Mouse (Mus musculus) adipocyte (in vitro differentiated cells): ENCODE results near the gene Ghitm.

ENCODE experiments used
- DNase-seq: peaks from one replicate; pipeline ENCODE4 v3.0.0-alpha.2; 2016; ENCODE audit warnings: low spot score

The Ghitm gene

GRCm38 (mm10) chr14:37102484-37102883 is 32.6 kb downstream of the Ghitm start:
- DNase-seq: no peak

- DNase-seq: no peak
Observed at GRCm38 (mm10) chr14:37101531-37101930, 33.5 kb downstream of the Ghitm start.

GRCm38 (mm10) chr14:37097956-37098530 is 37.0 kb downstream of the Ghitm start, which contains the start of gene Cdhr1:
TSS of gene Cdhr1 (minus strand) at chr14:37098347.
- DNase-seq: no peak

GRCm38 (mm10) chr14:37095556-37095955 is 39.5 kb downstream of the Ghitm start:
- DNase-seq: no peak

- DNase-seq: no peak
Observed at GRCm38 (mm10) chr14:37094436-37094835, 40.6 kb downstream of the Ghitm start.

- DNase-seq: no peak
Observed at GRCm38 (mm10) chr14:37083755-37084154, 51.3 kb downstream of the Ghitm start.

- DNase-seq: no peak
Observed at GRCm38 (mm10) chr14:37080724-37081123, 54.3 kb downstream of the Ghitm start.
